Mouse (Mus musculus) embryonic facial prominence, embryonic 11.5 days (tissue): ENCODE measurements at regions not wholly inside any gene's neighbourhood (a gene's known extent, or its start where the extent isn't known, plus 50 kb on each side); places are given as distances from the start of the nearest gene placed in this dataset.

Source experiments
- ATAC-seq: fragments of 200-750 bp; cut with Nextera tagmentation; replicated peaks from 2 replicates; pipeline ENCODE4 v1.8.0; 2017; ENCODE audit warnings: low read depth; ENCODE audit not compliant: insufficient number of reproducible peaks, low FRiP score, low TSS enrichment
- DNase-seq: peaks from one replicate; pipeline ENCODE4 v3.0.0-alpha.2; 2015; ENCODE audit warnings: low spot score
- H3K27ac ChIP-seq: fragments of 300-500 bp; sonication (generic); replicated peaks from 2 replicates; pipeline ENCODE4 v1.5.1; 2014; ENCODE audit warnings: mild to moderate bottlenecking, low read depth, low read length, control low read depth
- H3K27me3 ChIP-seq: fragments of 300-500 bp; sonication (generic); 2 replicates; pipeline ENCODE4 v1.6.1; 2014; ENCODE audit warnings: mild to moderate bottlenecking, low read length, moderate library complexity, mixed read lengths; ENCODE audit not compliant: control insufficient read depth, insufficient read depth
- H3K36me3 ChIP-seq: fragments of 300-500 bp; sonication (generic); replicated peaks from 2 replicates; pipeline ENCODE4 v1.6.1; 2014; ENCODE audit warnings: low read depth, mild to moderate bottlenecking, low read length, moderate library complexity, mixed read lengths; ENCODE audit not compliant: control insufficient read depth, insufficient read depth
- H3K4me1 ChIP-seq: fragments of 300-500 bp; sonication (generic); 2 replicates; pipeline ENCODE4 v1.6.1; 2014; ENCODE audit warnings: low read length, mixed read lengths; ENCODE audit not compliant: control insufficient read depth, insufficient read depth
- H3K4me2 ChIP-seq: fragments of 300-500 bp; sonication (generic); 2 replicates; pipeline ENCODE4 v1.6.1; 2014; ENCODE audit warnings: low read depth, mild to moderate bottlenecking, control low read depth, low read length, moderate library complexity
- H3K4me3 ChIP-seq: fragments of 300-500 bp; sonication (generic); 2 replicates; pipeline ENCODE4 v1.5.1; 2014; ENCODE audit warnings: low read depth, low read length, control low read depth
- H3K9ac ChIP-seq: fragments of 300-500 bp; sonication (generic); replicated peaks from 2 replicates; pipeline ENCODE4 v1.6.1; 2014; ENCODE audit warnings: mild to moderate bottlenecking, control low read depth, low read length
- H3K9me3 ChIP-seq: fragments of 300-500 bp; sonication (generic); replicated peaks from 2 replicates; pipeline ENCODE4 v1.6.1; 2016; ENCODE audit warnings: mild to moderate bottlenecking, low read length, inconsistent platforms, mixed read lengths; ENCODE audit not compliant: control insufficient read depth
- WGBS: fragments of 180-500 bp; shearing (Covaris S2); extraction: QIAGEN DNeasy Blood & Tissue Kit; methylation state at CpG from one replicate; pipeline ENCODE4 v1.1.7; 2014; 5-methylcytosine and 5-hydroxymethylcytosine counted together

DNA sequence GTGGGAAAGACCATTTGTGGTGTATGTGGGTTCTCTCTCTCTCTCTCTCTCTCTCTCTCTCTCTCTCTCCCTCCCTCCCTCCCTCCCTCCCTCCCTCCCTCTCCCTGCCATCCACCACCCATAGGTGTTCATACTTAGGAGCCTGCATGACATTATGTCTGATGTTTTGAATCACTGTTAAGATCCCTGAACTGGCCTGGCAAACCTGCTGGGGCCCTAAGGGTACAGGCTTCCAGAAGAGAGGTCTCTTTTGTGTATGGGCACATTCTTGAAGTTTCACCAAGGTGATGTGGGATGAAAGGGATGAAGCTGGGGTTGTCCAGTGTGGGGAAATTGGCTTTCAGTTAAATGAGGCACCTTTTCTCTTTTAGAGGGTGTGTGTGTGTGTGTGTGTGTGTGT, 384.2 kb downstream of the Mllt3 start:
- peaks cover 5% of the 10 kb centered on the region; the same call in 1 of the 2 replicates for H3K4me1 ChIP-seq
- no peak overlapping the region for H3K4me3 ChIP-seq
- H3K9me3 ChIP-seq, result no peaks in the 10 kb centered on the region
- no peak overlapping the region for H3K27ac ChIP-seq
- DNase-seq, result no peak
- H3K9ac ChIP-seq, result no peak overlapping the region
- no peaks in the 10 kb centered on the region for H3K27me3 ChIP-seq
- ATAC-seq, result no peak
- H3K4me2 ChIP-seq, result no peak overlapping the region
- no peaks in the 10 kb centered on the region for H3K36me3 ChIP-seq

- WGBS, result 8% methylated on average over 26 of the region's 26 CpGs
- peaks cover 5% of the 10 kb centered on the region; the same call in 1 of the 2 replicates for H3K4me1 ChIP-seq
- DNase-seq, result peak; percentile 77
Observed at GRCm38 (mm10) chr4:87647932-87648911, 384.9 kb downstream of the Mllt3 start.

GRCm38 (mm10) chr4:87642002-87642401, 391.2 kb downstream of the Mllt3 start:
- WGBS, result 82% methylated on average over 5 of the region's 5 CpGs
- no peaks in the 10 kb centered on the region for H3K27me3 ChIP-seq
- no peaks in the 10 kb centered on the region for H3K36me3 ChIP-seq
- DNase-seq (no peak), ATAC-seq (no peak)
- H3K9ac ChIP-seq, result no peak overlapping the region
- no peak overlapping the region for H3K4me2 ChIP-seq
- no peaks in the 10 kb centered on the region for H3K4me1 ChIP-seq
- no peak overlapping the region for H3K4me3 ChIP-seq
- no peak overlapping the region for H3K27ac ChIP-seq
- no peaks in the 10 kb centered on the region for H3K9me3 ChIP-seq

More at GRCm38 (mm10) chr4:87647932-87648911, 384.9 kb downstream of the Mllt3 start:
- ATAC-seq, result peak; percentile 77
- no peaks in the 10 kb centered on the region for H3K27me3 ChIP-seq
- H3K27ac ChIP-seq, result peak overlapping the region; percentile 28; the same call in 1 of the 2 replicates
- no peaks in the 10 kb centered on the region for H3K9me3 ChIP-seq
- no peaks in the 10 kb centered on the region for H3K36me3 ChIP-seq
- peak overlapping the region; percentile 14 for H3K4me3 ChIP-seq
- H3K4me2 ChIP-seq, result peak overlapping the region; percentile 53
- H3K9ac ChIP-seq, result no peak overlapping the region; the same call in 1 of the 2 replicates

DNA sequence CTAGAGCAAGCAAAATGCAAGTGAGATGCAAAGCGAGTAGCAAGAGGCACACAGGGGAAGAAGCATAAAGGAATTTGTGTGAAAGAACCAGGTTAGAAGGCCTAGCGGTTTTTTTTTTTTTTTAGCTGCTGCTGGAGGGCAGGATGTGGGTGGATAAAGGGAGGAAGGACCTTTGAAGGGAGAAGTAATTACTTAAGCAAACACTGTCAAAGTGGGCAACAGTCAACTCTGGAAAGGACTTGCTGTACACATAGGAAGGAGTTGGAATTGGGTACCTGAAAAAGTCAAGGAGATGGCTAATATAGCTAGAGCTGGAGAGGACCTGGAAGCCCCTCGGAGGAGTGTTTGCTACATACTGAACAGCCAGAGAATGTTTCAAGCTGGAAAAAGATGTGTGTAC, 391.6 kb downstream of the Mllt3 start:
- DNase-seq (no peak), ATAC-seq (no peak)
- H3K9me3 ChIP-seq, result no peaks in the 10 kb centered on the region
- no peak overlapping the region for H3K4me3 ChIP-seq
- WGBS, result 72% methylated on average over 3 of the region's 3 CpGs
- H3K4me1 ChIP-seq, result no peaks in the 10 kb centered on the region
- H3K4me2 ChIP-seq, result no peak overlapping the region
- no peak overlapping the region for H3K9ac ChIP-seq
- H3K27ac ChIP-seq, result no peak overlapping the region
- no peaks in the 10 kb centered on the region for H3K36me3 ChIP-seq
- no peaks in the 10 kb centered on the region for H3K27me3 ChIP-seq

DNA sequence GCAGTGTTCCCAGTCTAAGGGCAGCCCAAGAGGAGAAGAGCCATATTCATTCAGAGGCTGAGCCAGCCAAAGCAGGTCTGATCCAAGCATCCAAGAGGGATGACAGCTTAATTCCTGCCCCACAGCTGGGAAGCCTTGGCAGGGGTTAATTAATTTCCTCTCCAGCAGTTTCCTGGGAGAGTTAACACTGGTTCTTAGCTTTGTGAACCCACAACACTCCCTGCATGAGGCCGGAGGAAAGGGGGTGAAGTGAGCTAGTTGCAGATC, 394.9 kb downstream of the Mllt3 start:
- WGBS, result 5% methylated on average over 1 of the region's 1 CpGs
- Histone ChIP-seq H3K9ac (no peak overlapping the region), H3K9me3 (no peaks in the 10 kb centered on the region), H3K27me3 (no peaks in the 10 kb centered on the region), H3K4me1 (no peaks in the 10 kb centered on the region), H3K4me2 (no peak overlapping the region), H3K27ac (no peak overlapping the region), H3K36me3 (no peaks in the 10 kb centered on the region), H3K4me3 (no peak overlapping the region)
- no peak for DNase-seq
- ATAC-seq, result no peak

DNA sequence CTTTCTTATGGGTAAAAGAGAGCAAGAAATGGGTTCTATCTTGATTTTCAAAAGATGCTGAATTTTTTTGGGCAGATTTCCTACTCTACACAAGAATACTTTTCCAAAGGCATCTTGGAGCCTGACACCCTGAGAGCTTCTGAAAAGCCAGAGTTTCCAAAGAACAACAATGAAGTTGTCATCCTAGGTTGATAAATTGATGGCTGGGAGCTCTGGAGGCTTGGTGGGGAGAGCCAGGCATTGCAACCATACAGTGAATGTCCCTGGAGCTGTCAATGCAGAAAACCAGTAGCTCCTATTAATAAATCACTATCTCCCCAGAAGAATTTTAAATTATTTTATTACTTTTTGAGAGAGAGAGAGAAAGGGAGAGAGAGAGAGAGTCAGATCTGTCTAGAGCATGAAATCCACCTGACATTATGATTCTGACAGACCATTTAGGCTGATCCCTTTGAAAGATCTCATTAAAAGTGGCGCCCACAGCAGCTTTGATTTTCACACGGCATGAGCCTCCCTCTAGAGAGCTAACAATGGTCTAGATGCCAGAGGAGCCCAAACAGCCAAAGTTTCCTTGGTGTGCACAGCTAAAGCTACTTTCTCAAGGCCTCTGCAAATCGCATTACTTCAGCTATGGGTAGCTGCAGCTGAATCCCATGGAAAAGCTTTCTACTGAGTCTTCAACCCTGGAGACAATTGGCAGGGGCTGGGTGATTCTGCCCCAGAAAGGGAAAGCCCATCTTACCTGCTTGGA, 395.4 kb downstream of the Mllt3 start:
- Histone ChIP-seq H3K9me3 (no peaks in the 10 kb centered on the region), H3K4me1 (no peaks in the 10 kb centered on the region), H3K36me3 (no peaks in the 10 kb centered on the region), H3K4me2 (no peak overlapping the region), H3K27me3 (no peaks in the 10 kb centered on the region), H3K9ac (no peak overlapping the region), H3K4me3 (no peak overlapping the region), H3K27ac (no peak overlapping the region)
- no peak for DNase-seq
- WGBS, result 37% methylated on average over 3 of the region's 3 CpGs
- ATAC-seq, result no peak

DNA sequence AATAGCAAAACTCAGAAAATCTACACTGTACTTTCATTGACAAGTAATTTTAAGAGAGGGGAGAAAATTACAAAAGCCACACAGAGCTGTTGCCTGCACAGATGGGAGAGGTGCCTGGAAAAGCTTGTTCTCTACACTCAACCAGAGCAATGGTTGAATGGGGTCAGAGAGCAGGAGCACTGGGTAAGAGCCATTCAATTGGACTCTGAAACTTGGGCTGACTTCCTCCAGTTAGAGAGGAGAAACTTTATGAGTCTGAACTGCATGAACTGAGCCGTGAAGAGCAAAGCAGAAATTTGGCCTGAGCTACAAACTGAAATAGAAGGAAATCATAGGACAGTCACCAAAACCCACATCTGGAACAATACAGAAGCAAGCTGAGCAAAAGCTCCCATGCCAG, 380.8 kb upstream of the Slc24a2 start:
- Histone ChIP-seq H3K27ac (no peak overlapping the region), H3K4me2 (no peak overlapping the region), H3K36me3 (no peaks in the 10 kb centered on the region), H3K27me3 (no peaks in the 10 kb centered on the region), H3K4me3 (no peak overlapping the region), H3K4me1 (no peaks in the 10 kb centered on the region), H3K9me3 (no peaks in the 10 kb centered on the region), H3K9ac (no peak overlapping the region)
- DNase-seq (no peak), ATAC-seq (no peak)
- 87% methylated on average over 1 of the region's 1 CpGs for WGBS

- 76% methylated on average over 3 of the region's 3 CpGs for WGBS
- H3K4me2 ChIP-seq, result no peak overlapping the region
- no peaks in the 10 kb centered on the region for H3K27me3 ChIP-seq
- H3K27ac ChIP-seq, result no peak overlapping the region
- no peaks in the 10 kb centered on the region for H3K4me1 ChIP-seq
- no peaks in the 10 kb centered on the region for H3K36me3 ChIP-seq
- no peaks in the 10 kb centered on the region for H3K9me3 ChIP-seq
- H3K4me3 ChIP-seq, result no peak overlapping the region
- no peak for ATAC-seq
- H3K9ac ChIP-seq, result no peak overlapping the region
- no peak for DNase-seq
Observed at GRCm38 (mm10) chr4:87593644-87594043, 363.4 kb upstream of the Slc24a2 start.
